Mouse (Mus musculus) left cerebral cortex, adult 18-20 months (tissue): ENCODE measurements at regions not wholly inside any gene's neighbourhood (a gene's known extent, or its start where the extent isn't known, plus 50 kb on each side); places are given as distances from the start of the nearest gene placed in this dataset.
A peak's percentile ranks its signal among the peaks of the same experiment; 100 is the strongest.
"Not testable (repeated sequence)": the region's sequence is repeated elsewhere in the genome, so short reads cannot be mapped to it uniquely, and the experiment has no call there.

Source experiments
- DNase-seq, 2 experiments: peaks; one replicate each; pipeline ENCODE4 v3.0.0; 2021 to 2022; ENCODE audit warnings: low spot score in 2 of 2, mixed read lengths in 1 of 2

DNA sequence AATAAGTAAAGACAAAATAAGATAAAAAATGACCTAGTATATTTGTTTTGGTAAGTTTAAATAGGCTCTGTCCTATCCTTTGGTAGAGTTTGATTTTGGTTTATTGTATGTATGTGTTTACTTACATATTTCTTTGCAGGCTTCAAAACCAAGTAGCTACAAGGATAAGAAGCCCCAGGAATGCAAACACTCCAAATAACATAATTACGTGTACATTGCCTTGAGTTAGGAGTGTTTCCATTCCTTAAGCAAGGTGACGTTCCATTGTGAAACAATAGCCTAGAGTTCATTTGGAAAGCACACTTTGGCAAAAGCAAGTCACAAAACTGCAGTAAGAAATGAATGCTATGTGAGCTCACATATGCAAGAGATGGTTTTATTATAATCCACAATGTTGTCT is 404.2 kb downstream of the 1190002N15Rik start:
- DNase-seq, result no peak

DNA sequence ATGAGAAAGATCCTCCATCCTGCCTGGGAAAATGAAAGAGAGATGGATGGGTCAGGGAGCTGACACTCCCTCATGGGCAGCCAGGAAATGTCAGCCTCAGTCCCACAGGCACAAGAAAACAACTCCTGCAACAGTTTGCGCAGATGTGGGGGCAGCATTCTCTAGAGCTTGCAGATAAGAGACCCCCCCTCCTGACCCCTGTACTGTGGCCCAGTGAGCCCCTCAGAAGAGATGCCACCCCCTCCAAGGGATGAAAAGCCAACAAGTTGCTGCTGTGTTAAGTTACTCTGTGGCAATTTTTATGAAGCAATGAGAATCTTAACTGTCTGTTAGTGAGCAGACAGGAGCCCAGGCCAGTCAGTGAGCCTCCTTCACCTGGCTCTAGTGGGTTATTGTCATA is 406.5 kb downstream of the 1190002N15Rik start:
- DNase-seq, result no peak

DNA sequence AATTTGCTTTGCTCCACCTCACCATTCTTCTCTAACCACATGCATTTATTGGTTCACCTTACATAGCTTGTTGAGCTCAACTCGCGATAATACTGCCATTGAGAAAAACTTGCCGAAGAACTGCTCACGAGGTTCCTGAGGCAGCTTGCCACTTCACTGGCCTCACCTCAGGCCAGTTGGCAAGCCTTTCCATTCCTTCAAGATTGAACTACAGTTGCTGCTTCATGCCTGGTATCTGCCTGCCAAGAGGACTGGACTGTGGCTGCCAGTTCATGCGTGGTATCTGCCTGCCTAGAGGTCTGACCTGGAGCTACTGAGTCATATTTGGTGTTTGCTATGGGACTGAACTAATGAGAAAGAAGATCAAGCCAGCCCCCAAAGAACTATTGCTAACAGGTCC is 420.9 kb downstream of the 1190002N15Rik start:
- DNase-seq, result no peak

DNA sequence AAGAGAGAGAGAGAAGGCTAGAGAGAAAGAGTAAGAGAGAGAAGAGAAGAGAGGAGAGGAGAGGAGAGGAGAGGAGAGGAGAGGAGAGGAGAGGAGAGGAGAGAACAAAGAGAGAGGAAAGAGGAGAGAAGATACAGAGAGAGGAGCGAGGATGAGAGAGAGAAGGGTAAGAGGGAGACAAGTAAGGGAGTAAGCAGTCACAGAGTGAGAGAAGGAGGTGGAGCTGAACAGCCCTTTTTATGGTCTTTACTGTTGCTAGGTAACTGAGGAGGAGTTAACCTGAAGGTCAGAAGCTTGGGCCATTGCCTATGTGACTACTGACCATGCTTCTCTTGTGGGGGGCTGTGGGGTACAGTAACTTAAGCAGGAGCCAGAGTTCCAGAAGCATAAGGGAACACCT is 430.2 kb downstream of the 1190002N15Rik start:
- not testable (repeated sequence) for DNase-seq

DNA sequence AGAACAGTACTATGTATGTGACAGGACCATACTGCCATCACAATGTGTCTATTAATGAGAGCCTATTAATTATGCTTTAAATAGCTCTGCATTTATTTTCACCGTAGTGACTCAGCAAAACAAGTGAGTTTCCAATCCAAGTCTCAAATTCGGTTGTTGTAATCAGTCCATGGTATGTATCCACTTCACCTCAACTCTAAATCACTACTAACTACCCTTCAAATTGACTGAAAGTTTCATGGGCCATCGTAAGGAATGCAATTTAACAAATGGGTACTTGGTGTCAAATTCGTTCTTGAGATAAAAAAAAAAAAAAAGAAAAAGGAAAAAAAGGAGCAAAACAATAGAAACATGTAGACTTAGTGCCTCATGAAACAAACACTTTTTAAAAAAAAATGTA is 433.2 kb downstream of the 1190002N15Rik start:
- no peak for DNase-seq

DNA sequence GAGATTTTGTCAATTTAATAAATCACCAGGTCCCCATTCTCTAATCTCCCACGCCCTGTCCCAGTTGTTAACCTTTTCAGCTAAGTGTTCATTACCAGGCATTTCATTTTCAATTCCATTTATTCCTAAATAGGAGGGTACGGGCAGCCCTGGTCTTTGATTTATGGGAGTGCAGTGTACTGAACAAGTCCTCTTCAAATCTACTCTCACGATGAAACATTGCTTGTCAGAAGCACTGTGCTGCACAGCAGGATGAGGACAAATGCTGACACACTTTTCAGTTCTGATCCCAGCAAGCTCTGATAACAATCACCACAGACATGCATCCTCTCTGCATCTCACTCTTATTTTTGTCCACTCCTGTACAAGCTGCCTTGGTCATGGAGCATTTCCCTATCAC is 435.9 kb downstream of the 1190002N15Rik start:
- no peak for DNase-seq

DNA sequence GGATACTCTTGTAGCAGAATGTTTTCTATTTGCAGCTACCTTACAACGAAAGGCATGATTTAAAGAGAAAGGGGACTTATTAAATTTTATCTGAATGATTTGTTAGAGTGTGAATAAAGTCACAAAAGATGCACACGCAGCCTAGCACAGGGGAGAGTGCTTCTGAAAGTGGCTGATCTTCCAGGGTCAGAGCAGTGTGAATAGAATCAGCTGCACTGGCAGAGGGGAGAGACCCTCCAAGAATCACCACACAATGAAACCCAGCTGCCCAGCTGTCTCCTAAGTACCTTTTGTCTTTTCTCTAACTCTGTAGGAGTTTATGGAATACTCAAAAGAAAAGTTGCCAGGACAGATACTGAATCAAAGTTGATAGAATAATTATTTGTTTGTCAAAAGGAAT is 443.1 kb downstream of the 1190002N15Rik start:
- no peak for DNase-seq

DNA sequence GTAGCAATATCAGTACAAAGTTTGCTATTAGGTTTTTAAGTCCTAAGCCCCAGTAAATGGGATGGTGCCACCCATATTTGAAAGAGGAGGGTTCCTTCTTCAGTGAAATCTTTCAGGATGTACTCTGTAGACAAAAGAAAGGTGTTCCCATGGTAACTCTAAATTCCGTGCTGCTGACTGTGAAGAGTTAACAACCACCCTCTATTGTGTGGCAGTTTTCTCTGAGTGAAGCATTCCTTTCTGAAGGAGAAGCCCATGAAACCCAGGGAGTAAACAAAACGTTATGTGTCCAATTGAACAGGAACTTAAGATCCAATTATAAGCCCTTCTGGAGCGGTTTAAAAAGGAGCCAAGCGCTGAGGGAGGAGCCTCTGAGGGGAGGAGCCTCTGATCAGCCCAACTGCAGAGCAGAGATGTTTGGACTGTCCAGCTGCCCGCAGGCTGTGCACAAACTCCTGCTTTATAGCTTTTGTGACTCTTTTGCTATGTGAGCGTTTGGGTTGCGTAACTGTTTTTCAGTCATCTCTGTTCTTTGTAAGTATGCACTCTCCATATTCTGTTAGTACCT is 446.1 kb downstream of the 1190002N15Rik start:
- no peak for DNase-seq

DNA sequence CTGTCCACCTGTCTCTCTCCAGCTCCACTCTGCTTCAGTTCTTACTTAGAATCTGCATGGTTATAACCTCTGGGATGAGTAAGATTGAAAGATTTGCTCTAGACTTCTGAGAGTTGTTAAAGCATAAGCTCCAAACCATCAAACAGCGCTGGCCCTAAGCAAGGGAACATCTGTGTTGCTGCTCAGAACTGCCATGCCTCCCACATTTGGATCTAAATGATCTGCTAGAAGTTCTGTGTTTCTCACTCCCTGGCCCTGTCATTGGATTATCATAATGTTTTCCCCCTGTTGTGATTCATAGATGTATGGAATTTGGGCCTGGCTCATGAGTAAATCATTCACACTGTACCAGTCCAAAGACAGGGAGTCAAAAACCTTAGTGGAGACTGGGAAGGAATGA is 448.1 kb downstream of the 1190002N15Rik start:
- DNase-seq, result no peak

DNA sequence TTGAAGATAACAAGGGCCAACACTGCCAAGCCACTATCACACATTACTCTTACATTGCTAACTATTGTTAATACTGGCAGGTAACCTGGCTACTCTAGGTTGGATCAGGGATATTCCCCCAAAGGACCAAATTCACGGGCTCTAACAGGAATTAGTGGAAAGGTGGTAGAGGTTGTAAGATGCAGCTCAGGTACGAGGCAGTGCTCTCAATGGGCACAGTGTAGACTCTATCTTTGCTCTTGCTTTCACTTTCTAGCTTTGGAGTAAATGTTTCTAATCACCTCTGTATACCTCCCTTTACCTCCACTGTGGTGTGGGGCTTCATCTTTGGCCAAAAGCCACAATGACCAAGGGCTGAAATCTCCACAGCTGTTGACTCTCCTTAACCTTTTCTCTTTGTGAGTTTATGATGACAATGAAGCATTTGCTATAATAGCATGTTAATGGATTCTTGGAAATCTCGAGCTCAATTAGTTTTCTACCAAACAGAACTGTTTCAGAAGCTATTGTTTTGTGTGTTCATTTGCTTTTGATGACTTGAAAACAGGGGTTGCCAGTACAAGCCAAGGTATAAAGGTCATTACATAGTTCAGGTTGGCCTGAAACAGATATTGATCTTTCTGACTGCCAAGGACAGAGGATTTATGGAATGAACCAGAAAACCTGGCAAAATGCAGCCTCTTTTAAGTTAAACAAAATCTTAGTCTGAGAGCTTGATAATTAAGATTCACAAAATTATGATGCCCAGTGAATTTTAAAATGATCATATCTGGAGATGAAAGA is 454.1 kb downstream of the 1190002N15Rik start:
- no peak for DNase-seq

DNA sequence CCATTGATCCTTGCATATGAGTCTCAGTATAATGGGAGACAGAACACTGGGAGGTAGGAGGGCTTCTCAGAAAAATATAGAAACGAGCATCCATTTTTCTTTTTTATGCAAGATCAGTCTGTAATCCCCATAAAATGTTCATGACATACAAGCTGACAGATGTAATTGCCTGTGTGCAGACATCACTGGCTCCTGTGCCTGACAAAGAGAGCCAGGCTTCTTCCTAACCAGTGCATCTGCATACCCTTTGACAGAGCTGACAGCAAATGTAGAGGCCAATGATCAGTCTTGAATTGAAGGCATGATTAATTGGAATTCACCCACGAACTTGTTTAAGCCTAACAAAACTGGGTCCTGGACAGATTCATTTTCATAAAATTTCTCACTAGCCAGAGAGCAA is 463.0 kb downstream of the 1190002N15Rik start:
- no peak for DNase-seq

DNA sequence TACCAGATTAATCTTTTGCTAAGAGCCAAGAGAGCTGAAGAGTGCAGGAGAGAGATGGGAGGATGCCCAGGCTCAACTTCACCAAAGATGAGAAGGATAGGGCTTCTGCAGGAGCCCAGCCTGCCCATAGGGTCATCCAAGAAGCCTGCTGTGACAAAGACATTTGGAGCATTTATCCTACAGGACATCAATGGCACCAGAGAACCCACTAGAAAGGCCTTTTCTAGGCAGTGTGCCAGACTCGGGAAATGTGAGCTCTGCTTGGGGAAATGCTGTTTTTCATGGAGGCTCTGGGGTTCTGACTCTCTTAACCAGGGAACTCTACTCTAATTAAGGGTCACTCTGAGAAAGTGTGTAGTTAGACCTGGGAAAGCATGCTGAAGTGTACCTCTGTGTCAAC is 470.8 kb downstream of the 1190002N15Rik start:
- DNase-seq, result no peak

DNA sequence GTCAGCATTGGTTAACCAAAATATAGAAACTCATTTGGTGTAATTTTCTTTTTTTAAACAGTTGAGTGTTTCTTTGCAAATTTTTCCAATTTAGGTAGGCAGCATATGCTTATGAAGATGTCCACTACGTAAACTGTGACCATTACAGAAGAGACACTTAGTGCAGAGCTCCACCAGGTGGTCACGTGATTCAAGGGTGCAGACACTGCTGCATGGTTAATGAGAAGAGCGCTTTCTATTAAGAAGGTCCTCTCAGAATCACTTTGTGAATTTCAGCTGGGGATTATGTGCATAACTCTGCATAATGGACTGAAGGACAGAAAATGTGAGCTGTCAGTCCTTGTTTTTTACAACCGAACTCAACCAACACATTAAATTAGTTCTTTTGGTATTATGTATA is 484.7 kb downstream of the 1190002N15Rik start:
- no peak for DNase-seq

DNA sequence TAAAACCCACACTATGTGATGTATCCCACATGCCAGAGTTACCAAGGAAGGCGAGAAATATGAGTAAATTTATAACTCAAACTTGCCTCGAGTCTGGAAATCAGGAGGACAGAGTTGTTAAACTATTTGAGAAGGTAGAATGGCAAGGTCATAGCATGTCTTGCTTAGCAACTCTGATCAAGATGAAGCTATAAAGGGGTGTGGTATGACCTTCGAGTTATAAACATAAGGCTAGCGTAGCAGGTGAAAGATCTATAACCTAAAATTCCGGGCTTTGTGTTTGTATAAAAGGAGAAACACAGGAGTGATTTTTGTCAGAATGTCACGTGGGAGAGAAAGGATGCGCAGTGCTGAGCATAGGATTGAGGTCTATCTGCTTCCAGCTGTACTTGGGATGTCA is 490.0 kb downstream of the 1190002N15Rik start:
- DNase-seq, result no peak

DNA sequence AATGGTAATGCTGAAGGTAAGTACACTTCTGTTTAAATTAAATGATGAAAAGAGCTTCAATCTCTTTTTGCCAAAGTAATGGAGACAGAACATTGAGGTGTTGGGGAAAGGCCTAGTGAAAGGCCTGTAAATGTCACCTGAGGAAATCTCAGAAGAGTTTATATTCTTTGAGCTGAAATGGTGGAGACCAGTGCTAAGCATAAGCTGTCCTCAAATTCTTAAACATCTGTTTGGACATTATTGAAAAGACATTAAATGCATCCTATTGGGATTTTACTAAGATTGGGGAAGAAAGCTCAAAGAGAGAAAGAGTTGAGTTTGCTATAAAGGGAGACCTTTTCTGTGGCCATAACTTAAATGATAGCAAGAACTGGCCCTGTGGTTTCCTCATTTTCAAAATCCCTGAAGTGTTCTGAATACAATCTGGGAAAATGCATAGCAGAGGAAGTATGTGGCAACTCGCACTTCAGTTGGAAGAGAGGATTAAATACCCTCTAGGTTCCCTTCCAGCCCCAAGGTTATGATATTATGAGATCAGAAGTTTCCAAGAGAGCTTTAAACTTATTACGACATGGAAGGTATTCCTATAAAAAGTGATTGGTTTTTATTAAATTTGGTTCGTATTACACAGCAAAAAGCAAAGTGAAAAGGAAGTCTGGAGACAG is 492.3 kb downstream of the 1190002N15Rik start:
- DNase-seq, result no peak

DNA sequence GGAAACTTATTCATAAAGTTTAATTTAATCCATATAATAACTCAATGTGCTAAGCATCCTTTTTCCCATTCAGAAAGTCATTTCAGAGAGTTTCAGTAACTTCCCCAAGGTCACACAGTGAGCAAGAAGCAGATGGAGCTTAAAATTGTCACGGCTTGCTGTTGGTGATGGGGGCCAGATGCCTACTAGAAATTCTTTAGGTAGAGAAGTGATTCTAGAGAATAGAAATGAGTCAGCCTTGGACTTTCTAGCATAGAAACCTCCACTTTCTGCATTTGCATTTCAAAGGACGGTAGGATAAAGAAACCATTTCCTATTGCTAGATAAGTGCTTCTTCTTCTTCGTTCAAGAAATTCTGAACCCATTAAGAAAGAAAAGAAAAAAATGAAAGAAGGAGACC is 514.1 kb downstream of the 1190002N15Rik start:
- DNase-seq, result peak in 1 of 2 experiments; percentile 2

DNA sequence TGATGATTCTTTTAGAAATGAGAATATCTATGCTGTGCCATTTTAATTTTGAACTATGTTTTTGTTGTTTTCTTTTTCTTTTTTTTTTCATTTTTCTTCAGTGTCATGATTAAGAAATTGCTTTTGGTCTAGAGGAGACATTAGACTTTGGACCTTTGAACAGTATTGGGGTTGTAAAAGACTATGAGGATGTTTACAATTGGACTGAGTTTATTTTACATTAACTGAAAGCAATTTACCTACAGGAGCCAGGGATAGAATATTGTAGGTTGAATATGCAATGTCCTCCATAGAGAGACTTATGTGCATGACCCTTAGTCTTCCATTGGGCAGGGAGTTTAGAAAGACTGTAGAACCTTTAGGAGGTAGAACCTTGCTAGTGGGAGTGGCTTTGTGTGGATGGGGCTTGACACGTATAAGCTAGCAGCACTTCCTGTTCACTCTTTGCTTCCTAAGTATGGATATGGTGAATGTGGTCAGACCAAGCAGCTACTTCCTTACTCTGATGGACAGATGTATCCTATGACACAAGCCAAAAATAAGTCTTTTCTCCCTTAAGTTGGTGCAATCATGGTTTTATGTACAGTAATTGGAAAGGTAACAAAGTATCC is 516.5 kb downstream of the 1190002N15Rik start:
- DNase-seq, result no peak

DNA sequence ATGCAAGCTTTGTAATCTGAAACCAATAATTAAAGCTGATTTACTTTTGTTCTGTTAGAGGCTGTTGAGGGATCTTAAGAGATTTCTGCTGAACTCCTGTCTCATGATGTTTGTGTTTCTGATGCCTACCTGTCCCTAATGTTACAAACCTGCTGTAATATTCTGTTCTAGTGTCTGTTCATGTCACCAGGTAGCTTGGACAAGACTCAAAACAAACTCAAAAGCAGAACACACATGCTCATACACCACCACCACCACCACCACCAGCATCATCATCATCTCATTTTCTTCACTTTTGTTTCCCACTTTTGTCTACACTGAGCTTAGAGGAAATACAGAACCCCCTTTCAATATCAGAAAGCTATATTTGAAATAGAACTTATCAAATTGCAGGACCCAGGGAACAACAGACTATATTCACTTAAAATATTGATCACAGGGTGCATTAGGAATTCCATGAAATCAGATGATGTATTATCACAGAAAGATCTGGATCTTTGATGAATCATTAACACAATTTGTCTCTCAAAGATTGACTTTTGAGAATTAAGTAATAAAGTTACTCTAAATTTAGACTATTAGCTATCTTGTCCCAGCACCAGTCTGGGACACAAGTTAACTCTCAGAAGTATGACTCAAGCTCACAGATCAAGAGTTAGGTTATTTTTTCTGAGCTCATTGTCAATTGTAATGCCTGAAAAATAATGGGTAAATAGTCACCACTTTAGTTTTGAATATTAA is 521.0 kb downstream of the 1190002N15Rik start:
- no peak for DNase-seq

DNA sequence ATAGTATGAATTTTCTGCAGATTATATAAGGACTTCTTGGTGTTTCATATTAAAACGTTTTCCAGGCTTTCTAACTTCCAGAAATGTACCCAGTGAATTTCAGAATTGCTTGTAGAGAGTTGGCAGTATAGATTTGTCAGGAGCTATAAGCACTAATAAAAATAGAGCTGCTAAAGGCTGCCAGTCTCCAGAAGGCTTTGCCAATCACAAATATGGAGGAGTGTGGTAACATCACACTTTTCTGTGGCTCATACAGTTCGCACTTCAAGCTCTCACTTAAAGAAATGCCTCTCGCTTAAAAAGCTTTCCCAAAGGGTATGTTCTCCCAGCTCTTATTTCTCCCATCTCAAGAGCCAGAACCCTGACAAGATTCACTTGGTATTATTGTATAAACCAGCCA is 545.7 kb downstream of the 1190002N15Rik start:
- DNase-seq, result peak; percentile 39 to 41

DNA sequence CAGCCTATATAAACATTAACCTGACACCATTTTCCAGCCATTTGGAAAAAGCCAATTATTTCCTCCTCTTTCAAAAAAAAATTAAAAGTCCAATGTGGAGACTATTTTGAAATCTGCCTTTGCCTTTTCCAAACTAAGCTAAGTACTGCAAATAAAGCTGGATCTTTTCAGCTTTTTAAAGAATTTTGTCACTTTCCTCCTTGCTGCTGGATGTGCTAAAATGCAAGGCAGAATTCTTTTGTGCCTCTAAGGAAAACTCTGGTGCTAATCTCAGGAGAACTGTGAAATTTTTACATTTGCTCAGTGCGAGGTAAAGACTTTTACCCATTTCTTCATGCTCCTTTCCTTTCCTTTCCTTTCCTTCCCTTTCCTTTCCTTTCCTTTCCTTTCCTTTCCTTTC is 546.7 kb downstream of the 1190002N15Rik start:
- DNase-seq, result no peak

DNA sequence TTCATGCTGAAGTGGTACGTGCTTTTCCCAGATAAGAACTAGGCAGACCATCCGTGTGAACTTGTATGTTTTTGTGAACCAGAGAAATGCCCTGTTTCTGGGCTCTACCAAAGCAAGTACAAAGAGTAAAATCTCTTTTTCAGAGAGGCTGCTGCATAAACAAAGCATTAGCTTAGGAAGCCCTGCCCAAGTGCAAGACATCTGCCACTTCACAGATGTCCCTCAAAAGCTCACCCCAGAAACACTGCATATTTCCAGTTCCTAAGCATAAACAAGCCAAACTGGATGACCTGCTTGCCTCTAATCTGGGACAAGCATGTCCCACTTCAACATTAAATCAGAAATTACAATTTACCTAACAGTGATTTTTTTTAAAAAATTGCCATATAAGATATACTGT is 556.7 kb downstream of the 1190002N15Rik start:
- no peak for DNase-seq
